ENCODE assay signal across 10 mouse cellular contexts in the genomic region with DNA sequence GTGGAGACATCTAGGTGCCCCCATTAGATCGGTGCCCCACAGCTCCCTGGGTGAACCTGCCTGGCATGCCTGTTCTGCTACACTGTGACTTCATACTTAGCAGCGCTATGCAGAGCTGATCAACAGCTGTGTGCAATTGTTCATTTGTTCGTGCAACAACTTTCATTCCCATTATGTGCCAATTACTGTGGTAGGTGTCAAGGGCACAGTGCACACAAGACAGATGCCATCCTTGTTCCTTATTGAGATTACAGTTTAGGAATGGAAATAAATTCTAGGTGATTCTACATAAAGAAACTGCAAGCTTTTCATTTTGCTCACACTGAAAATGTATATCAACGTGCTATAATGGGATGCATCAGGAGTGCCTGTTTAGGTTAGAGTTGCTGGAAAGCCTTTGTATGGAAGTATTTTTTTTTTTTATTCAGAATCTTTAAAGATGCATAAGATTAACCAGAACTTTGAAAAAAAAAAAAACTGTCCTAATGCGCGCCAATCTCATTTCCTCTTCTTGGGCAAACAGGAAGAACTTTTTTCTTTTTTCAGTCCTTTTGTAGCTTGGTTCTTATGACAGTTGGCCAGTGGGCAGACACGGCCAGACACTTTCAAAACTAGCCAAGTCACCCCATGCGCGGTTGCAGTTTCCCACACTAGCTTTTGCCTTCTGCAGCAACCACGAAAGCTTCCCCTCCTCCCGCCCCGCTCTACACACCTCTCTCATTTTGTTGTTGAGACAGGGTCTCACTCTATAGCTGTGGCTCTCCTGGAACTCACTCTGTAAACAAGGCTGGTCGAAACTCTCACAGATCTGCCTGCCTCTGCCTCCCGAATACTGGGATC. TPM values are rescaled to one million over a fixed set of nuclear protein-coding genes. Genes with fewer than 3 reads are reported as not detected.
DNase-seq lines count a peak whose midpoint lies in the region; ATAC-seq and TF ChIP-seq lines count a peak whose summit lies in the region.
"Had no signal": no experiment of that assay in that cellular context is flagged by ENCODE, and none has a peak within 500 bp of the region (broad histone marks: within the 10 kb centered on the region; RNA-seq: fewer than 3 reads in every experiment).

No protein-coding gene starts in this region.

- no peaks in the 10 kb centered on the region for H3K36me3 ChIP-seq in liver, postnatal 0 days (replicated peaks; ENCODE audit: insufficient read depth, low read length)
- H3K36me3 ChIP-seq: hindbrain, embryonic 13.5 days; neural tube, embryonic 13.5 days had no signal

- peak overlapping the region; percentile 3; the same call in 1 of the 2 replicates for H3K4me3 ChIP-seq in liver, postnatal 0 days (ENCODE audit: low read depth, low read length)
- H3K4me3 ChIP-seq: hindbrain, embryonic 13.5 days; neural tube, embryonic 13.5 days had no signal

- no peak for TF ChIP-seq EP300 in liver, postnatal 0 days (IDR thresholded peaks at IDR 0.05; ENCODE audit: low read depth)

- ATAC-seq in liver, postnatal 0 days: no peak

- H3K9me3 ChIP-seq in liver, postnatal 0 days (ENCODE audit: low read length): no peaks in the 10 kb centered on the region
- H3K9me3 ChIP-seq: hindbrain, embryonic 13.5 days; neural tube, embryonic 13.5 days had no signal

- TF ChIP-seq CTCF in liver, postnatal 0 days (IDR thresholded peaks at IDR 0.05; ENCODE audit: low read depth): no peak

- peak overlapping the region; percentile 67 for H3K27ac ChIP-seq in liver, postnatal 0 days (ENCODE audit: low read depth)
- H3K27ac ChIP-seq: hindbrain, embryonic 13.5 days; neural tube, embryonic 13.5 days; stomach, postnatal 0 days had no signal

- WGBS in liver, postnatal 0 days (ENCODE audit: insufficient replicate concordance): 28% methylated on average over 14 of the region's 14 CpGs

- no peaks in the 10 kb centered on the region for H3K27me3 ChIP-seq in liver, postnatal 0 days (ENCODE audit: insufficient read depth, low read length)
- H3K27me3 ChIP-seq: neural tube, embryonic 13.5 days had no signal

- H3K9ac ChIP-seq in liver, postnatal 0 days (replicated peaks): no peak overlapping the region
- H3K9ac ChIP-seq: hindbrain, embryonic 13.5 days; neural tube, embryonic 13.5 days had no signal

- H3K4me2 ChIP-seq in liver, postnatal 0 days (ENCODE audit: low read depth, low read length): peak overlapping the region; percentile 51
- H3K4me2 ChIP-seq: hindbrain, embryonic 13.5 days; neural tube, embryonic 13.5 days had no signal

- peaks cover 12% of the 10 kb centered on the region for H3K4me1 ChIP-seq in liver, postnatal 0 days (ENCODE audit: insufficient read depth)

- DNase-seq in B cell, adult 2 months: peak; percentile 42 to 45
- peak; percentile 51 for DNase-seq in MEL-GATA-1-ER (ENCODE audit: extremely low read depth, low read depth)
- peak; percentile 55 for DNase-seq in liver, postnatal 0 days
- peak; percentile 17 to 49 for DNase-seq in spleen, postnatal 10 days (ENCODE audit: low spot score in 2 of 2)
- no peak for DNase-seq in yolk sac, embryonic 10.5 days (ENCODE audit: low spot score)
- DNase-seq in cerebellum, postnatal 25 days: no peak
- no peak for DNase-seq in cerebellum, adult 11-12 months

RNA-seq across cellular contexts. Expression of gene Rps6ka5, which starts 2.1 kb away (rescaled TPM):
- polyA plus RNA-seq in liver, postnatal 0 days (2015; fragmentation: Nextera tagmentation; extraction: Ambion mirVana): 1.3 and 1.6 TPM in 2 replicates

RNA-seq across cellular contexts. Expression of gene Dglucy, which starts 50.0 kb away (rescaled TPM):
- polyA plus RNA-seq in liver, postnatal 0 days (2015; fragmentation: Nextera tagmentation; extraction: Ambion mirVana): 1.8 and 1.9 TPM in 2 replicates

Comparison
In these comparisons a context has a peak if more than half of its experiments do, and no peak if none do; other contexts are left out.
1. DNase-seq: peak in B cell, adult 2 months (2 of 2), MEL-GATA-1-ER (single experiment), liver, postnatal 0 days (single experiment) and spleen, postnatal 10 days (2 of 2); none in yolk sac, embryonic 10.5 days (single experiment), cerebellum, postnatal 25 days (0 of 2) and cerebellum, adult 11-12 months (single experiment).